Mouse (Mus musculus): ENCODE results near the gene 1700025G04Rik. TPM values are rescaled to one million over a fixed set of nuclear protein-coding genes. Genes with fewer than 3 reads are reported as not detected.

The 1700025G04Rik gene
- polyA plus RNA-seq, 1 experiment from 2014 or later: 17.3 TPM

GRCm38 (mm10) chr1:152016663-152017062 is 73.3 kb downstream of the 1700025G04Rik start:
- WGBS: 89% methylated on average over 3 of the region's 3 CpGs
- H3K4me3 ChIP-seq (replicated peaks; ENCODE audit: low read length): no peak overlapping the region
- H3K27me3 ChIP-seq (ENCODE audit: control insufficient read depth, insufficient read depth, low read length): no peaks in the 10 kb centered on the region
- ATAC-seq (ENCODE audit: insufficient read depth, low FRiP score): no peak
- no peaks in the 10 kb centered on the region for H3K9me3 ChIP-seq (replicated peaks; ENCODE audit: control insufficient read depth, low read length)
- H3K4me2 ChIP-seq (ENCODE audit: low read depth, low read length): no peak overlapping the region
- H3K27ac ChIP-seq (ENCODE audit: low read length): no peak overlapping the region
- H3K9ac ChIP-seq (ENCODE audit: low read length): no peak overlapping the region
- H3K4me1 ChIP-seq (ENCODE audit: control insufficient read depth, insufficient read depth, low read length): peaks cover 4% of the 10 kb centered on the region; the same call in 1 of the 2 replicates
- H3K36me3 ChIP-seq (ENCODE audit: control insufficient read depth, insufficient read depth, low read length): no peaks in the 10 kb centered on the region

- Histone ChIP-seq H3K27ac (ENCODE audit: low read length) (no peak overlapping the region), H3K27me3 (ENCODE audit: control insufficient read depth, insufficient read depth, low read length) (no peaks in the 10 kb centered on the region), H3K9ac (ENCODE audit: low read length) (no peak overlapping the region), H3K4me2 (ENCODE audit: low read depth, low read length) (no peak overlapping the region), H3K4me1 (ENCODE audit: control insufficient read depth, insufficient read depth, low read length) (peaks cover 4% of the 10 kb centered on the region; the same call in 1 of the 2 replicates), H3K4me3 (replicated peaks; ENCODE audit: low read length) (no peak overlapping the region), H3K9me3 (replicated peaks; ENCODE audit: control insufficient read depth, low read length) (no peaks in the 10 kb centered on the region), H3K36me3 (ENCODE audit: control insufficient read depth, insufficient read depth, low read length) (no peaks in the 10 kb centered on the region)
- WGBS: 76% methylated on average over 7 of the region's 7 CpGs
- no peak for ATAC-seq (ENCODE audit: insufficient read depth, low FRiP score)
Measured at GRCm38 (mm10) chr1:152015555-152016125, 74.3 kb downstream of the 1700025G04Rik start.

- Histone ChIP-seq H3K9ac (ENCODE audit: low read length) (no peak overlapping the region), H3K36me3 (ENCODE audit: control insufficient read depth, insufficient read depth, low read length) (no peaks in the 10 kb centered on the region), H3K9me3 (replicated peaks; ENCODE audit: control insufficient read depth, low read length) (no peaks in the 10 kb centered on the region), H3K4me3 (replicated peaks; ENCODE audit: low read length) (no peak overlapping the region), H3K4me1 (ENCODE audit: control insufficient read depth, insufficient read depth, low read length) (no peaks in the 10 kb centered on the region), H3K27ac (ENCODE audit: low read length) (no peak overlapping the region), H3K4me2 (ENCODE audit: low read depth, low read length) (no peak overlapping the region), H3K27me3 (ENCODE audit: control insufficient read depth, insufficient read depth, low read length) (no peaks in the 10 kb centered on the region)
- 87% methylated on average over 5 of the region's 5 CpGs for WGBS
- ATAC-seq (ENCODE audit: insufficient read depth, low FRiP score): no peak
Measured at GRCm38 (mm10) chr1:152011741-152012140, 78.2 kb downstream of the 1700025G04Rik start.

DNA sequence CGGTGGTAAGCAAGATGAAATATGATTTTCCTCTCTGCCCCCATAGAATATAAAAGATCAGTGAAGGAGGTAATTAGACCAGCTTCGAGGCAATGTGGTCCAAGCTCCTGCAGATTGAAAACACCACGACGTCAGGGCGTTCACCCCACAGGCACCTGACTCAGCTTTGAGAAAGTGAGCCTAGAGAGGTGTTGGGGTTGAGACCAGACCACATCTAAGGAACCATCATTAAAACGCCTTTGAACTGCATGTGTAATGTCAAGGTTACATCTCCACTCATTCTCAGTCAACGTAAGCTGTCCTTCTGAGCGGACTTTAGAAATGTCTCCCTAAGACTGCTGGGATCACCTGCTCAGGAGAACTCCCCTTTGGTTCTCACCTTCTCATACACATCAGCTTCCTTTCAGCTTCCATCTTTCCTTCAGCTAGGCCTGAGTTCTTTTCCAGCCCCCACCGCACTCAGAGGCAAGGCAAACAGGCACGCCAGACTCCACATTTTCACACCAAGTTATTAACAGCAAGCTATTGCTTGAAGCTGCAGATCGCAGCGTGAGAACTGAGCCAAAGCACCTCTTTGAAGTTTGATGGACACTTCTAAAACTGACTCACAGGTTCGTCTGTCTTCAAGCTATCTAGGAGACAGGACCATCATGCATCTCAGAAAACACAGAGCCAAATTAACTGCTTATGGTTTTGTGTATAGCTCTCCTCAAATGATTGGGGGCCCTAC is 79.5 kb downstream of the 1700025G04Rik start:
- no peak for ATAC-seq (ENCODE audit: insufficient read depth, low FRiP score)
- Histone ChIP-seq H3K4me1 (ENCODE audit: control insufficient read depth, insufficient read depth, low read length) (no peaks in the 10 kb centered on the region), H3K4me3 (replicated peaks; ENCODE audit: low read length) (no peak overlapping the region), H3K36me3 (ENCODE audit: control insufficient read depth, insufficient read depth, low read length) (no peaks in the 10 kb centered on the region), H3K9me3 (replicated peaks; ENCODE audit: control insufficient read depth, low read length) (no peaks in the 10 kb centered on the region), H3K27me3 (ENCODE audit: control insufficient read depth, insufficient read depth, low read length) (no peaks in the 10 kb centered on the region), H3K27ac (ENCODE audit: low read length) (no peak overlapping the region), H3K4me2 (ENCODE audit: low read depth, low read length) (no peak overlapping the region), H3K9ac (ENCODE audit: low read length) (no peak overlapping the region)
- 83% methylated on average over 13 of the region's 13 CpGs for WGBS

- H3K36me3 ChIP-seq (ENCODE audit: control insufficient read depth, insufficient read depth, low read length): no peaks in the 10 kb centered on the region
- no peak overlapping the region for H3K27ac ChIP-seq (ENCODE audit: low read length)
- no peaks in the 10 kb centered on the region for H3K27me3 ChIP-seq (ENCODE audit: control insufficient read depth, insufficient read depth, low read length)
- H3K9me3 ChIP-seq (replicated peaks; ENCODE audit: control insufficient read depth, low read length): no peaks in the 10 kb centered on the region
- H3K4me1 ChIP-seq (ENCODE audit: control insufficient read depth, insufficient read depth, low read length): no peaks in the 10 kb centered on the region
- no peak overlapping the region for H3K4me3 ChIP-seq (replicated peaks; ENCODE audit: low read length)
- H3K9ac ChIP-seq (ENCODE audit: low read length): no peak overlapping the region
- H3K4me2 ChIP-seq (ENCODE audit: low read depth, low read length): no peak overlapping the region
- ATAC-seq (ENCODE audit: insufficient read depth, low FRiP score): no peak
- WGBS: 52% methylated on average over 8 of the region's 8 CpGs
Measured at GRCm38 (mm10) chr1:152008473-152008991, 81.4 kb downstream of the 1700025G04Rik start.

- Histone ChIP-seq H3K9ac (ENCODE audit: low read length) (no peak overlapping the region), H3K36me3 (ENCODE audit: control insufficient read depth, insufficient read depth, low read length) (no peaks in the 10 kb centered on the region), H3K9me3 (replicated peaks; ENCODE audit: control insufficient read depth, low read length) (no peaks in the 10 kb centered on the region), H3K4me3 (replicated peaks; ENCODE audit: low read length) (no peak overlapping the region), H3K27me3 (ENCODE audit: control insufficient read depth, insufficient read depth, low read length) (no peaks in the 10 kb centered on the region), H3K27ac (ENCODE audit: low read length) (no peak overlapping the region), H3K4me1 (ENCODE audit: control insufficient read depth, insufficient read depth, low read length) (no peaks in the 10 kb centered on the region), H3K4me2 (ENCODE audit: low read depth, low read length) (no peak overlapping the region)
- WGBS: 91% methylated on average over 6 of the region's 6 CpGs
- no peak for ATAC-seq (ENCODE audit: insufficient read depth, low FRiP score)
Measured at GRCm38 (mm10) chr1:152006529-152006928, 83.4 kb downstream of the 1700025G04Rik start.

- Histone ChIP-seq H3K9me3 (replicated peaks; ENCODE audit: control insufficient read depth, low read length) (no peaks in the 10 kb centered on the region), H3K27ac (ENCODE audit: low read length) (no peak overlapping the region), H3K4me1 (ENCODE audit: control insufficient read depth, insufficient read depth, low read length) (0 out of 2 replicates have a peak, but pooled peaks cover 3% of the 10 kb centered on the region), H3K4me3 (replicated peaks; ENCODE audit: low read length) (no peak overlapping the region), H3K27me3 (ENCODE audit: control insufficient read depth, insufficient read depth, low read length) (no peaks in the 10 kb centered on the region), H3K9ac (ENCODE audit: low read length) (no peak overlapping the region), H3K4me2 (ENCODE audit: low read depth, low read length) (no peak overlapping the region), H3K36me3 (ENCODE audit: control insufficient read depth, insufficient read depth, low read length) (no peaks in the 10 kb centered on the region)
- no peak for ATAC-seq (ENCODE audit: insufficient read depth, low FRiP score)
- WGBS: 94% methylated on average over 6 of the region's 6 CpGs
Measured at GRCm38 (mm10) chr1:152004509-152004908, 85.4 kb downstream of the 1700025G04Rik start.

GRCm38 (mm10) chr1:152000461-152000860 is 89.5 kb downstream of the 1700025G04Rik start:
- WGBS: 72% methylated on average over 5 of the region's 5 CpGs

GRCm38 (mm10) chr1:151999424-151999842 is 90.5 kb downstream of the 1700025G04Rik start:
- Histone ChIP-seq H3K9ac (ENCODE audit: low read length) (no peak overlapping the region), H3K9me3 (replicated peaks; ENCODE audit: control insufficient read depth, low read length) (no peaks in the 10 kb centered on the region), H3K4me2 (ENCODE audit: low read depth, low read length) (no peak overlapping the region), H3K36me3 (ENCODE audit: control insufficient read depth, insufficient read depth, low read length) (no peaks in the 10 kb centered on the region), H3K4me3 (replicated peaks; ENCODE audit: low read length) (no peak overlapping the region), H3K4me1 (ENCODE audit: control insufficient read depth, insufficient read depth, low read length) (peaks cover 11% of the 10 kb centered on the region), H3K27me3 (ENCODE audit: control insufficient read depth, insufficient read depth, low read length) (no peaks in the 10 kb centered on the region), H3K27ac (ENCODE audit: low read length) (no peak overlapping the region)
- ATAC-seq (ENCODE audit: insufficient read depth, low FRiP score): no peak
- WGBS: 60% methylated on average over 7 of the region's 7 CpGs

More at GRCm38 (mm10) chr1:152000461-152000860, 89.5 kb downstream of the 1700025G04Rik start:
- Histone ChIP-seq H3K36me3 (ENCODE audit: control insufficient read depth, insufficient read depth, low read length) (no peaks in the 10 kb centered on the region), H3K4me3 (replicated peaks; ENCODE audit: low read length) (no peak overlapping the region), H3K9ac (ENCODE audit: low read length) (no peak overlapping the region), H3K9me3 (replicated peaks; ENCODE audit: control insufficient read depth, low read length) (no peaks in the 10 kb centered on the region), H3K4me2 (ENCODE audit: low read depth, low read length) (no peak overlapping the region), H3K27me3 (ENCODE audit: control insufficient read depth, insufficient read depth, low read length) (no peaks in the 10 kb centered on the region), H3K4me1 (ENCODE audit: control insufficient read depth, insufficient read depth, low read length) (peaks cover 11% of the 10 kb centered on the region), H3K27ac (ENCODE audit: low read length) (no peak overlapping the region)
- no peak for ATAC-seq (ENCODE audit: insufficient read depth, low FRiP score)

All from stomach, embryonic 16.5 days (tissue).